Mouse (Mus musculus) testis, adult 2 months (tissue): ENCODE measurements around the gene R3hdml. TPM values are rescaled to one million over a fixed set of nuclear protein-coding genes. Genes with fewer than 3 reads are reported as not detected.

Experiments
- H3K27ac ChIP-seq: fragments of 200-500 bp; 2 replicates; pipeline ENCODE4 v1.5.1; 2012; ENCODE audit warnings: low read depth, low read length; ENCODE audit not compliant: control insufficient read depth, insufficient read depth
- H3K27me3 ChIP-seq: fragments of 200-500 bp; 2 replicates; pipeline ENCODE4 v1.6.1; 2012; ENCODE audit warnings: mild to moderate bottlenecking, low read length, moderate library complexity; ENCODE audit not compliant: control insufficient read depth, insufficient read depth
- H3K36me3 ChIP-seq: fragments of 200-500 bp; 2 replicates; pipeline ENCODE4 v1.6.1; 2012; ENCODE audit warnings: mild to moderate bottlenecking, low read length; ENCODE audit not compliant: control insufficient read depth, insufficient read depth
- H3K4me1 ChIP-seq: fragments of 200-500 bp; 2 replicates; pipeline ENCODE4 v1.6.1; 2012; ENCODE audit warnings: low read length; ENCODE audit not compliant: control insufficient read depth, insufficient read depth
- H3K4me3 ChIP-seq: fragments of 200-500 bp; 2 replicates; pipeline ENCODE4 v1.5.1; 2012; ENCODE audit warnings: low read depth, mild to moderate bottlenecking, low read length, moderate library complexity, mixed read lengths; ENCODE audit not compliant: control insufficient read depth
- CTCF ChIP-seq: fragments of 200-500 bp; IDR thresholded peaks from 2 replicates; pipeline ENCODE4 v1.5.1; 2012; ENCODE audit warnings: low read depth, mild to moderate bottlenecking, inconsistent platforms, low read length, moderate library complexity; ENCODE audit not compliant: control insufficient read depth, insufficient read depth, insufficient replicate concordance
- POLR2A ChIP-seq: fragments of 200-500 bp; IDR thresholded peaks from 2 replicates; pipeline ENCODE4 v1.6.1; 2012; ENCODE audit warnings: low read depth, mild to moderate bottlenecking, inconsistent platforms, low read length, moderate library complexity; ENCODE audit not compliant: control insufficient read depth
- polyA plus RNA-seq: library from polyadenylated mRNA; depleted of rRNA; stranded (reverse); fragments of >200 nt; gene quantifications from 2 replicates; pipeline ENCODE4 v1.2.3, GENCODE M21; 2012

Gene R3hdml
- polyA plus RNA-seq, 1 experiment, result not detected

DNA sequence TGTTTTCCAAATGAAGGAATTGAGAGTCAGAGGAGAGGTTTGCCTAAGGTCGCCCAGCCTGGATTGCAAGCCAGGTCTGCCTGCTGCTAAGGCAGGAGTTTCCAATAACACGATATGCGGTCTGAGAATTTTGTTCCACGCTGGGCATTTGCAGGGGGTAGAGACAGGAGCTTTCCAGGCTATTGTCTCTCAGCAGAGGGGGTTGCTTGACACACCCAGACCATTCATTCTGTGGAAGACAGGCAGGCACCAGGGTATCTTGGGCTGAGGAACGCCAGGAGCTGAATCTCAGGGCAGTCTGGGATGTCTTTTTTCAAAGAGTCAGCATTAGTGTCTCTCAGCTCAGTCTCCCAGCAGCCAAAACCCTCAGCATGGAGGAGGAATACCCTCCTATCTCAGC is 913 bp downstream of the R3hdml start:
- Histone ChIP-seq H3K4me3 (no peak overlapping the region), H3K4me1 (no peaks in the 10 kb centered on the region), H3K36me3 (no peaks in the 10 kb centered on the region), H3K27me3 (no peaks in the 10 kb centered on the region), H3K27ac (no peak overlapping the region)
- TF ChIP-seq POLR2A (no peak), CTCF (no peak)

DNA sequence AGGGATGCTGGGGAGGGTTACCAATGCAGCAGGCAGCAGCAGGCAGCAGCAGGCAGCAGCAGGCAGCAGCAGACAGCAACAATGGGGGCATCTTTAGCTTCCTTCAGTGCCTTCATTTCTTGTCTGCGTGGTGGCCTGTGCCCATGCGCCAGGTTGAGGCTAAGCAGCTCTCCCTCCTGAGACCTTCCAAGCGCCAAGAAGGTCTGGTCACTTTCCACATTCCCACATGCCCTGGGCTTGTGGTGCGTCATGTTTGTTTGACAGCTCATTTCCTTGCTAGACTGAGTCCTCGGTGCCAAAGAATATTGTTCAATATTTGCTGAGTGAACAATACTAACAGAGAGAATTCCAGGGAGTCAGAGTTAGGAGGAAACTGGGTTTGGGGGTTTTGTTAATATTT is 1.9 kb downstream of the R3hdml start:
- H3K4me3 ChIP-seq, result no peak overlapping the region
- no peak overlapping the region for H3K27ac ChIP-seq
- H3K36me3 ChIP-seq, result no peaks in the 10 kb centered on the region
- H3K27me3 ChIP-seq, result no peaks in the 10 kb centered on the region
- no peaks in the 10 kb centered on the region for H3K4me1 ChIP-seq
- TF ChIP-seq CTCF, result no peak

DNA sequence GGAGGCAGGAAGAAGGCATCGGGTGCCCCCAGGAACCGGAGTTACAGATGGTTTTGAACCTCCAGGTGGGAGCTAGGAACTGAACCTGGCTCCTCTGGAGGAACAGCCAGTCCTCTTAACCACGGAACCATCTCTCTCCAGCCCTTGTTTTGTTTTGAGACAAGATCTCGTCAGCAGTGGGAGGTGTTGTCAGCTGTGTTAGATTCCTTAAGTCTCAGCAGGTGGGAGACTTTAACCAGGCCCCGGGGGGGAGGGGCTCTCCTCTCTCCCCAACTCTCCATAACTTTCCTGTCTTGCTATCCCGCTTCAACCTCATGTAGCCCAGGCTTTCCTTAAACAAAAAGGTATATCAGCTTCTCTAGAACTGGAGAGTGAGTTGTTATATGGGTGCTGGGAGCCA is 2.3 kb downstream of the R3hdml start:
- H3K27me3 ChIP-seq, result no peaks in the 10 kb centered on the region
- H3K4me3 ChIP-seq, result no peak overlapping the region
- H3K27ac ChIP-seq, result no peak overlapping the region
- TF ChIP-seq POLR2A (no peak), CTCF (no peak)
- H3K36me3 ChIP-seq, result no peaks in the 10 kb centered on the region
- no peaks in the 10 kb centered on the region for H3K4me1 ChIP-seq

DNA sequence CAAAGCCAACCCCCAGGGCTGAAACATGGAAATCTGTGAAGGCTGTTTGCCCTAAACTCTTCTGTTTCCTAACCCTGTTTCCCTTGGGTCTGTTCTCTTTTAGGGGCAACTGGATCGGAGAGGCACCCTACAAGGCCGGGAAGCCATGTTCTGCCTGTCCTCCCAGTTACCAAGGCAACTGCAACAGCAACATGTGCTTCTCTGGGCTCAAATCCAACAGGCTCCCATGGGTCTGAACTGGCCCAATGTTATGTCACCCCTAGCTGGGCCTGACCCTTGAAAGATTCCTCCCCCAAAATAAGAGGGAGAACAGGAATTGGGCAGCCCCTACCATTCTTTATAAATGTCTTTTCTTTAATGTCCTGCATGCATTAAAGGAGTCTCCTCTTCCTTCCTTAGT is 10.1 kb downstream of the R3hdml start:
- no peak overlapping the region for H3K27ac ChIP-seq
- TF ChIP-seq CTCF, result no peak
- no peak for TF ChIP-seq POLR2A
- H3K4me3 ChIP-seq, result no peak overlapping the region
- no peaks in the 10 kb centered on the region for H3K27me3 ChIP-seq
- H3K36me3 ChIP-seq, result no peaks in the 10 kb centered on the region
- H3K4me1 ChIP-seq, result no peaks in the 10 kb centered on the region

DNA sequence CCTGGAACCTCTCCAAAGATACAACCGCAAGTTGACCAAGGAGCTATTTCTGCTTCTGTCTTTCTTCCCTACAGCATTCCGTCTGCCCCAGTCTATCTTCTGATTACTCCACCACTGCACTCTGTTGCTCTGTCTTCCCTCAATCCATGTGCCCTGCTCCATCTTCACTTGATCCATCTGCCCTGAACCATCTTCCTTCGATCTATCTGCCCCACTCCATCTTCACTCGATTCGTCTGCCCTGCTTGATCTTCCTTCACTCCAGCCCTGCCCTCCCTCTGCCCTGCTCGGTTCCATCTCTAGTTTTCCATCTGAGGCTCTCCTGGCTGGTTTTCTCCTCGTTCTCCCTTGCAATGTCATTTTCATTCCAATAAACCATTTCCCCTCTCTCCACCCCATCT is 11.1 kb downstream of the R3hdml start:
- H3K36me3 ChIP-seq, result no peaks in the 10 kb centered on the region
- TF ChIP-seq POLR2A (no peak), CTCF (no peak)
- no peaks in the 10 kb centered on the region for H3K4me1 ChIP-seq
- H3K27ac ChIP-seq, result no peak overlapping the region
- no peaks in the 10 kb centered on the region for H3K27me3 ChIP-seq
- H3K4me3 ChIP-seq, result no peak overlapping the region

DNA sequence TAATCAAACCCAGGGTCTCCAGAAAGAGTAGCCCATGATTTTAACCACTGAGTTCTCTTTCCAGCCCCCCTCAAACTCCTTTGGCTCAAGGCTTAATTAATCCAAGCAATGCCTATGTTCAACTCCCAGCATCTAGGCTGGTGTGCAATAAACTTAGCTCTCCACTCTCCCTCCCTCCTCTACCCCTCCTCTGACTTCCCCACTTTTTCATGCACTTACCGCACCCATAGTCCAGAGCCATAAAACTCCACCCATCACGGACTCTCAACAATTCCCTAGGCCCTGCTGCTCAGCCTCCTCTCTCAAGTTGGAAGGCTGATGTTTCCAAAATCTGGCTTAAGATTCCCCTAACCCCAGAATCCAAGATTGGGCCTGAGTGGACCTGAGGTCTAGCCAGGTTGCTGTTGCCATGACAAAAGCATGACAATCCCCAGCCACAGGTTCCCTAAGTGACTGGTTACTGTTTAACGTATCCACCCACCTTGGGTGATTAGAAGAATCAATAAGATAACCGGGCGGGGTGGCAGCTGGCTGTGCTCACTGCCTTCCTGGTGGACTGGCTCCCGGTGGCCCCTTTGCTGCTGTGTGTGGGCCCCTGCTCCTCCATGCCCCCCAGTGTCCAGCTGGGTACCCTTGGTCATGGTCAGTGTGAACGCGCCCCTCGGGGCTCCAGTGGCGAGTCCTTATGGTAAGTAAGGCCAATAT is 14.3 kb downstream of the R3hdml start, which contains the start of gene Hnf4a:
Gene Hnf4a, plus strand, starts transcription at position 509 of the 705 bp plus-strand sequence.
- TF ChIP-seq POLR2A (no peak), CTCF (no peak)
- Histone ChIP-seq H3K4me3 (no peak within 1 kb of the TSS), H3K36me3 (no peaks in the 10 kb centered on the region), H3K4me1 (no peaks in the 10 kb centered on the region), H3K27me3 (no peaks in the 10 kb centered on the region), H3K27ac (no peak within 1 kb of the TSS)

DNA sequence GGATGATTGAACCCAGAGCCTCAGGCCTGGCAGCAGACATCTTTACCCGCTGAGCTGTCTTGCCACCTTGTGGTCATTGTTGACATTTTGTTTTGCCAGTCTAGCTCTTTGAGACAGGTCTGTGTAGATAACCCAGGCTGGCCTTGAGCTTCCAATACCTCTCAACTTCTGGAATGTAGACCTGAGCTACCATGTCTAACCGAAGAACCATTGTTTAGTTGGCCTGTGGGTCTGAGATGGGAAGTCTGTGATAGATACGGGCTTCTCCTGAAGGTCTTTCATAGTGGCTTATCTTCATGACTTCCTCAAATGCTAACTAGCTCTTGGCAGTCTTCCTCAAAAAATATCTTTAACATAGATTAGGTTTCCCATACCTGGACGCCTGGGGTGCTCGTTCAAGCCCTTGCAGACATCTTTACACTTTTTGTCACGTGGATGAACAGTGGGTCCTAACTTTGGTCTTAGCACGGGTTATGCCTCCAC is 33.7 kb downstream of the R3hdml start:
- Histone ChIP-seq H3K4me3 (no peak overlapping the region), H3K27me3 (no peaks in the 10 kb centered on the region), H3K4me1 (no peaks in the 10 kb centered on the region), H3K27ac (no peak overlapping the region), H3K36me3 (no peaks in the 10 kb centered on the region)
- TF ChIP-seq POLR2A, result no peak
- TF ChIP-seq CTCF, result no peak

DNA sequence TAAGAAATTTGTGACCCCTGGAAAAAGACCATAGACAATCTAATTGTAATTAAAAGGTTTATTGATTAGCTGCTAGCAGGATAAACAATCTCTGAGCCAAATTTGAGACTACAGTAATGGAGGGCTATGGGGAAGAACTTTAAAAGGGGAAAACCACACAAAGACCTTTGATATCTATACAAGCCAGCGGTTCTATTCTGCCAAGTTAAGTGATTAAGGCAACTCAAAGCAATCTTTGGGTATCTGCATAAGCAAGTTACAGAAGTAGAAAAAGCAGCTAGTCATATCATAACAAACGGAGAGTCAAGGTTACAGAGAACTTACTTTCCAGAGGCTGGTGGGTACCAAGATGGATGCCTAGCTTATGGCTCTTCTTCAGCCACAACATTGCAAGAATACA is 35.4 kb downstream of the R3hdml start:
- H3K4me1 ChIP-seq, result peaks cover 3% of the 10 kb centered on the region; the same call in 1 of the 2 replicates
- H3K4me3 ChIP-seq, result no peak overlapping the region
- H3K27ac ChIP-seq, result no peak overlapping the region
- no peaks in the 10 kb centered on the region for H3K27me3 ChIP-seq
- TF ChIP-seq CTCF (no peak), POLR2A (no peak)
- no peaks in the 10 kb centered on the region for H3K36me3 ChIP-seq
